Mouse (Mus musculus): ENCODE data around the gene Kirrel2. TPM values are rescaled to one million over a fixed set of nuclear protein-coding genes. Genes with fewer than 3 reads are reported as not detected.

The Kirrel2 gene
- total RNA-seq, 2 experiments from 2014 or later = not detected

- Histone ChIP-seq H3K4me3 (peak within 1 kb of the TSS; percentile 84), H3K27ac (peak within 1 kb of the TSS; percentile 69)
- intact Hi-C loops (cut with DNase I) = no loop called here
- TF ChIP-seq CTCF (IDR thresholded peaks at IDR 0.05) = no peak
- peak; percentile 70 for DNase-seq
These were observed 36.2 kb downstream of the Kirrel2 start, which contains the start of gene Nfkbid for GRCm38 (mm10) chr7:30421175-30421889. Nfkbid (plus strand) TSS chr7:30421732.

GRCm38 (mm10) chr7:30420673-30421072 is 36.8 kb downstream of the Kirrel2 start:
- Histone ChIP-seq H3K4me3 (no peak overlapping the region), H3K27ac (no peak overlapping the region)
- TF ChIP-seq CTCF (IDR thresholded peaks at IDR 0.05) = no peak
- DNase-seq = no peak
- intact Hi-C loops (cut with DNase I) = no loop called here

GRCm38 (mm10) chr7:30419561-30420499 is 37.7 kb downstream of the Kirrel2 start, which contains the start of gene Hcst:
Hcst (minus strand) TSS chr7:30419854.
- no peak for DNase-seq
- intact Hi-C loops (cut with DNase I) = no loop called here
- no peak for TF ChIP-seq CTCF (IDR thresholded peaks at IDR 0.05)
- Histone ChIP-seq H3K27ac (peak within 1 kb of the TSS; percentile 57; the same call in 1 of the 2 replicates), H3K4me3 (peak within 1 kb of the TSS; percentile 7; the same call in 1 of the 2 replicates)

- H3K27ac ChIP-seq = no peak overlapping the region
- no peak for TF ChIP-seq CTCF (IDR thresholded peaks at IDR 0.05)
- intact Hi-C loops (cut with DNase I) = no loop called here
- no peak for DNase-seq
- no peak overlapping the region for H3K4me3 ChIP-seq
These were observed 39.6 kb downstream of the Kirrel2 start for GRCm38 (mm10) chr7:30417856-30418255.

GRCm38 (mm10) chr7:30413596-30413995 is 43.9 kb downstream of the Kirrel2 start, which contains the start of gene Tyrobp:
Tyrobp (plus strand) TSS chr7:30413760.
- peak within 1 kb of the TSS; percentile 49 for H3K4me3 ChIP-seq

GRCm38 (mm10) chr7:30412735-30413147 is 44.7 kb downstream of the Kirrel2 start:
- no peak for TF ChIP-seq CTCF (IDR thresholded peaks at IDR 0.05)
- no peak for DNase-seq
- Histone ChIP-seq H3K4me3 (no peak overlapping the region), H3K27ac (peak overlapping the region; percentile 51; the same call in 1 of the 2 replicates)
- intact Hi-C loops (cut with DNase I) = no loop called here

More at GRCm38 (mm10) chr7:30413596-30413995, 43.9 kb downstream of the Kirrel2 start, which contains the start of gene Tyrobp:
- no peak for DNase-seq
- peak within 1 kb of the TSS; percentile 51 for H3K27ac ChIP-seq
- no peak for TF ChIP-seq CTCF (IDR thresholded peaks at IDR 0.05)
- intact Hi-C loops (cut with DNase I) = no loop called here

- TF ChIP-seq CTCF (IDR thresholded peaks at IDR 0.05) = no peak
- intact Hi-C loops (cut with DNase I) = no loop called here
- Histone ChIP-seq H3K4me3 (no peak overlapping the region), H3K27ac (no peak overlapping the region)
- no peak for DNase-seq
These were observed 46.5 kb downstream of the Kirrel2 start for GRCm38 (mm10) chr7:30411023-30411422.

DNA sequence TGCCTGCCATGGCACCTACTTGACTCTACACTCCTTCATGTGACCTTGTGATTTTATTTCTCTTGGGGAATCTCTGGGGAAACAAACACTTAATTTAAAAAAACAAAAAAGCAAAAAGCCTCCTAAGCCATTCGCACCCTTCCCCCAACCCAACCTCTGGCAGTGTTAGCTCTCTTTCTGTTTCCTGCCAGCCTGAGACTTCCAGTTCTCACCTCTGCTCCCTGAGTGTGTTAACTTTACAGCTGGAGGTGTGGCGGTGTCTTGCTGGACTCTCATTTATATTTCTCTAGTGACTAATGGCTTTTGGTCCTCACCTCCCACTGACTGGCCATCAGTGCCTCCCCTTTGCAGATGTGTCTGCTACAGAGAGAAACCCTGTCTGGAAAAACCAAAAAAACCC is 47.7 kb downstream of the Kirrel2 start:
- intact Hi-C loops (cut with DNase I) = no loop called here

DNA sequence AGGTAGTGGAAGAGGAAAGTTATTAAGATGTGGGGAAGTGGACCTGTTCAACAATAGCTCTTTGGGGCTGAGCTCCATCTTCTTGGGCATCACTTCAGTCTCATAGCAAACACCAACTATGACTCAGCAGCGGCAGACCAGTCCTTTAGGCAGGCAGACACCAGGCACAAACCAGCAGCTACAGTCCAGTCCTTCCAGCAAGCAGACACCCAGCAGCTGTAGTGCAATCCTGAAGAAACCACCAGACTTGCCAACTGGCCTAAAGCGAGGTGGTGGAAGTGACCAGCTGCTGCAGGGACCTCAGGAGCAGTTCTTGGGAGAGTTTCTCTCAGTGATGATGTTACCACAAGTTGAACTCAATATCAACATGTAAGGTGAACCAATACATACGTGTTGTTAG is 48.9 kb downstream of the Kirrel2 start:
- H3K27ac ChIP-seq = no peak overlapping the region
- no peak overlapping the region for H3K4me3 ChIP-seq
- no peak for DNase-seq
- intact Hi-C loops (cut with DNase I) = no loop called here
- TF ChIP-seq CTCF (IDR thresholded peaks at IDR 0.05) = no peak

More for the DNA sequence above, 47.7 kb downstream of the Kirrel2 start:
- no peak overlapping the region for H3K27ac ChIP-seq
- TF ChIP-seq CTCF (IDR thresholded peaks at IDR 0.05) = no peak
- H3K4me3 ChIP-seq = no peak overlapping the region
- DNase-seq = no peak

GRCm38 (mm10) chr7:30402343-30402742 is 55.1 kb downstream of the Kirrel2 start:
- intact Hi-C loops (cut with DNase I) = no loop called here
- no peak for TF ChIP-seq CTCF (IDR thresholded peaks at IDR 0.05)
- H3K4me3 ChIP-seq = no peak overlapping the region
- H3K27ac ChIP-seq = no peak overlapping the region
- no peak for DNase-seq

GRCm38 (mm10) chr7:30399671-30400070 is 57.8 kb downstream of the Kirrel2 start:
- DNase-seq = no peak

More at GRCm38 (mm10) chr7:30399671-30400070, 57.8 kb downstream of the Kirrel2 start:
- Histone ChIP-seq H3K4me3 (no peak overlapping the region), H3K27ac (no peak overlapping the region)
- TF ChIP-seq CTCF (IDR thresholded peaks at IDR 0.05) = no peak
- intact Hi-C loops (cut with DNase I) = no loop called here

Other genes with a start within 250 kb of the Kirrel2 start
- gene Polr2i, start 225.7 kb downstream of the Kirrel2 start, total RNA-seq (2021) = 10 to 100 TPM; 62.1 to 68.0 TPM
- 10 to 100 TPM; 29.8 to 31.5 TPM for gene Tbcb, start 225.4 kb downstream of the Kirrel2 start, total RNA-seq (2021)
- gene Ovol3, start 222.0 kb downstream of the Kirrel2 start, total RNA-seq (2021) = not detected
- gene Thap8, start 177.6 kb downstream of the Kirrel2 start, total RNA-seq (2021) = under 1 TPM in 1 of 2 experiments, not detected in 1; 0.26 TPM
- gene Wdr62, start 177.3 kb downstream of the Kirrel2 start, total RNA-seq (2021) = 1 to 10 TPM; 1.7 to 3.0 TPM
- 1 to 10 TPM; 5.5 to 5.8 TPM for gene Clip3, start 166.0 kb downstream of the Kirrel2 start, total RNA-seq (2021)
- gene Alkbh6, start 149.0 kb downstream of the Kirrel2 start, total RNA-seq (2021) = 10 to 100 TPM; 21.0 to 22.9 TPM
- gene Syne4, start 142.9 kb downstream of the Kirrel2 start, total RNA-seq (2021) = 1 to 10 TPM; 1.8 to 2.1 TPM
- under 1 TPM; 0.36 to 0.42 TPM for gene E130208F15Rik, start 135.9 kb downstream of the Kirrel2 start, total RNA-seq (2021)
- gene Sdhaf1, start 133.8 kb downstream of the Kirrel2 start, total RNA-seq (2021) = 1 to 10 TPM; 5.9 to 6.9 TPM
- 1 to 10 TPM; 3.8 to 4.3 TPM for gene Lrfn3, start 94.9 kb downstream of the Kirrel2 start, total RNA-seq (2021)
- 1 to 10 TPM; 2.6 to 5.7 TPM for gene Tyrobp, start 43.9 kb downstream of the Kirrel2 start, total RNA-seq (2021)
- not detected for gene Hcst, start 37.8 kb downstream of the Kirrel2 start, total RNA-seq (2021)
- gene Nfkbid, start 36.0 kb downstream of the Kirrel2 start, total RNA-seq (2021) = under 1 TPM; 0.11 to 0.13 TPM
- 1 to 10 TPM in 1 of 2 experiments, under 1 TPM in 1; 0.94 to 1.2 TPM for gene Aplp1, start 12.2 kb downstream of the Kirrel2 start, total RNA-seq (2021)
- not detected for gene Nphs1, start 625 bp upstream of the Kirrel2 start, total RNA-seq (2021)
- gene Prodh2, start 35.9 kb upstream of the Kirrel2 start, total RNA-seq (2021) = not detected
- gene Arhgap33, start 77.4 kb upstream of the Kirrel2 start, total RNA-seq (2021) = under 1 TPM; 0.31 to 0.47 TPM
- 1,000 to 10,000 TPM in 1 of 2 experiments, 100 to 1,000 TPM in 1; 867 to 2,532 TPM for gene Hspb6, start 94.5 kb upstream of the Kirrel2 start, total RNA-seq (2021)
- 1 to 10 TPM; 5.5 to 7.3 TPM for gene Proser3, start 94.6 kb upstream of the Kirrel2 start, total RNA-seq (2021)
- 10 to 100 TPM in 1 of 2 experiments, 1 to 10 TPM in 1; 9.2 to 10.5 TPM for gene Lin37, start 102.1 kb upstream of the Kirrel2 start, total RNA-seq (2021)
- gene U2af1l4, start 105.6 kb upstream of the Kirrel2 start, total RNA-seq (2021) = 10 to 100 TPM; 53.8 to 62.5 TPM
- 1 to 10 TPM; 1.8 to 2.2 TPM for gene Gm49396, start 105.7 kb upstream of the Kirrel2 start, total RNA-seq (2021)
- gene Psenen, start 105.9 kb upstream of the Kirrel2 start, total RNA-seq (2021) = 100 to 1,000 TPM; 116 to 123 TPM
- 1 to 10 TPM; 1.1 to 1.5 TPM for gene Igflr1, start 107.7 kb upstream of the Kirrel2 start, total RNA-seq (2021)
- 10 to 100 TPM; 13.3 to 16.3 TPM for gene Kmt2b, start 131.0 kb upstream of the Kirrel2 start, total RNA-seq (2021)
- under 1 TPM in 1 of 2 experiments, not detected in 1; 0.33 TPM for gene Zbtb32, start 141.2 kb upstream of the Kirrel2 start, total RNA-seq (2021)
- under 1 TPM in 1 of 2 experiments, not detected in 1; 0.17 TPM for gene Upk1a, start 155.2 kb upstream of the Kirrel2 start, total RNA-seq (2021)
- gene Cox6b1, start 168.5 kb upstream of the Kirrel2 start, total RNA-seq (2021) = 1,000 to 10,000 TPM; 1,338 to 2,234 TPM
- gene Etv2, start 178.2 kb upstream of the Kirrel2 start, total RNA-seq (2021) = not detected
- gene Rbm42, start 192.6 kb upstream of the Kirrel2 start, total RNA-seq (2021) = 10 to 100 TPM; 37.4 to 38.3 TPM
- gene Haus5, start 207.3 kb upstream of the Kirrel2 start, total RNA-seq (2021) = 1 to 10 TPM; 3.7 to 4.2 TPM
- 1 to 10 TPM; 2.7 to 4.9 TPM for gene Pmis2, start 213.9 kb upstream of the Kirrel2 start, total RNA-seq (2021)
- not detected for gene 2200002J24Rik, start 241.2 kb upstream of the Kirrel2 start, total RNA-seq (2021)

Measured in gastrocnemius, adult 2 months (tissue).